Mouse (Mus musculus) heart, adult 2 months (tissue): Measurements from ENCODE around the gene Dnajb6. TPM values are rescaled to one million over a fixed set of nuclear protein-coding genes. Genes with fewer than 3 reads are reported as not detected.
"Not testable (repeated sequence)": the region's sequence is repeated elsewhere in the genome, so short reads cannot be mapped to it uniquely, and the experiment has no call there.

Experiments
- DNase-seq, 2 experiments: peaks; one replicate each; pipeline ENCODE4 v3.0.0; 2021
- H3K27ac ChIP-seq: fragments of 200-600 bp; 2 replicates; pipeline ENCODE4 v1.8.1; 2022
- H3K27me3 ChIP-seq: fragments of 200-500 bp; 2 replicates; pipeline ENCODE4 v1.6.1; 2012; ENCODE audit warnings: mild to moderate bottlenecking, low read length, inconsistent platforms, mixed read lengths; ENCODE audit not compliant: control insufficient read depth, insufficient read depth
- H3K36me3 ChIP-seq: fragments of 200-500 bp; 2 replicates; pipeline ENCODE4 v1.6.1; 2012; ENCODE audit warnings: low read length, inconsistent platforms; ENCODE audit not compliant: control insufficient read depth, insufficient read depth
- H3K4me1 ChIP-seq: fragments of 200-500 bp; 2 replicates; pipeline ENCODE4 v1.6.1; 2011; ENCODE audit warnings: low read length; ENCODE audit not compliant: control insufficient read depth, insufficient read depth
- H3K4me3 ChIP-seq: fragments of 200-600 bp; 2 replicates; pipeline ENCODE4 v1.8.1; 2022
- H3K79me2 ChIP-seq: fragments of 200-500 bp; replicated peaks from 2 replicates; pipeline ENCODE4 v1.6.1; 2012; ENCODE audit warnings: mild to moderate bottlenecking, inconsistent platforms, low read length, moderate library complexity, mixed read lengths; ENCODE audit not compliant: control insufficient read depth, insufficient read depth
- H3K9ac ChIP-seq: fragments of 200-500 bp; 2 replicates; pipeline ENCODE4 v1.6.1; 2012; ENCODE audit warnings: low read depth, mild to moderate bottlenecking, control low read depth, inconsistent platforms, low read length, mixed read lengths
- CTCF ChIP-seq: fragments of 200-600 bp; IDR thresholded peaks from 2 replicates; pipeline ENCODE4 v1.8.1; 2022; ENCODE audit warnings: antibody characterized with exemption, mild to moderate bottlenecking, moderate library complexity
- EP300 ChIP-seq: fragments of 200-500 bp; IDR thresholded peaks from 2 replicates; pipeline ENCODE4 v1.6.1; 2011; ENCODE audit warnings: low read depth, low read length, control low read depth; ENCODE audit not compliant: insufficient read depth
- POLR2A ChIP-seq: fragments of 200-500 bp; IDR thresholded peaks from 2 replicates; pipeline ENCODE4 v1.6.1; 2011; ENCODE audit warnings: mild to moderate bottlenecking, low read depth, low read length, control low read depth; ENCODE audit not compliant: insufficient read depth
- WGBS: fragments of 180-500 bp; shearing (Covaris S2); methylation state at CpG from one replicate; pipeline ENCODE4 v1.1.7; 2018; 5-methylcytosine and 5-hydroxymethylcytosine counted together
- intact Hi-C: fragments of 180-260 bp; cut with DNase I; formaldehyde crosslinking; loops from one replicate; pipeline ENCODE4 v1.15.1; 2025
- polyA plus RNA-seq: library from polyadenylated mRNA; depleted of rRNA; stranded (reverse); fragments of >200 nt; gene quantifications from 2 replicates; pipeline ENCODE4 v1.2.3, GENCODE M21; 2012
- total RNA-seq, 2 experiments: library from RNA; stranded (reverse); gene quantifications; 2 replicates each; pipeline ENCODE4 v1.2.3; 2021

The Dnajb6 gene
- total and polyA plus RNA-seq, 3 experiments, result 34.0 to 78.4 (median 71.0) TPM

GRCm38 (mm10) chr5:29708258-29708657 is 27.2 kb upstream of the Dnajb6 start:
- Histone ChIP-seq H3K27me3 (no peaks in the 10 kb centered on the region), H3K27ac (no peak overlapping the region), H3K4me3 (no peak overlapping the region), H3K36me3 (no peaks in the 10 kb centered on the region), H3K9ac (no peak overlapping the region), H3K4me1 (no peaks in the 10 kb centered on the region), H3K79me2 (no peaks in the 10 kb centered on the region)
- TF ChIP-seq EP300, result no peak
- TF ChIP-seq POLR2A, result no peak
- no peak for TF ChIP-seq CTCF
- intact Hi-C loops, result no loop called here
- WGBS, result 31% methylated on average over 5 of the region's 5 CpGs
- DNase-seq, result no peak

- H3K27ac ChIP-seq, result no peak overlapping the region
- H3K36me3 ChIP-seq, result no peaks in the 10 kb centered on the region
- H3K79me2 ChIP-seq, result no peaks in the 10 kb centered on the region
- H3K9ac ChIP-seq, result no peak overlapping the region
- H3K27me3 ChIP-seq, result no peaks in the 10 kb centered on the region
- no peak for DNase-seq
- H3K4me1 ChIP-seq, result no peaks in the 10 kb centered on the region
- H3K4me3 ChIP-seq, result no peak overlapping the region
- TF ChIP-seq POLR2A (no peak), EP300 (no peak), CTCF (no peak)
- intact Hi-C loops, result no loop called here
Measured at GRCm38 (mm10) chr5:29711631-29712030, 23.9 kb upstream of the Dnajb6 start.

GRCm38 (mm10) chr5:29712906-29713305 is 22.6 kb upstream of the Dnajb6 start:
- Histone ChIP-seq H3K27me3 (no peaks in the 10 kb centered on the region), H3K79me2 (no peaks in the 10 kb centered on the region), H3K36me3 (no peaks in the 10 kb centered on the region), H3K27ac (no peak overlapping the region), H3K9ac (no peak overlapping the region), H3K4me3 (no peak overlapping the region), H3K4me1 (no peaks in the 10 kb centered on the region)
- no peak for TF ChIP-seq POLR2A
- TF ChIP-seq EP300, result no peak
- TF ChIP-seq CTCF, result no peak
- intact Hi-C loops, result no loop called here
- no peak for DNase-seq
- WGBS, result 63% methylated on average over 1 of the region's 1 CpGs

- Histone ChIP-seq H3K4me1 (no peaks in the 10 kb centered on the region), H3K27me3 (no peaks in the 10 kb centered on the region), H3K27ac (no peak overlapping the region), H3K4me3 (no peak overlapping the region), H3K79me2 (no peaks in the 10 kb centered on the region), H3K9ac (no peak overlapping the region), H3K36me3 (no peaks in the 10 kb centered on the region)
- 18% methylated on average over 1 of the region's 1 CpGs for WGBS
- intact Hi-C loops, result no loop called here
- no peak for TF ChIP-seq POLR2A
- TF ChIP-seq EP300, result no peak
- TF ChIP-seq CTCF, result no peak
- DNase-seq, result no peak
Measured at GRCm38 (mm10) chr5:29721159-29721558, 14.3 kb upstream of the Dnajb6 start.

- no peaks in the 10 kb centered on the region for H3K79me2 ChIP-seq
- TF ChIP-seq POLR2A (no peak), CTCF (no peak), EP300 (no peak)
- intact Hi-C loops, result no loop called here
- no peaks in the 10 kb centered on the region for H3K4me1 ChIP-seq
- no peak for DNase-seq
- H3K36me3 ChIP-seq, result no peaks in the 10 kb centered on the region
- no peak overlapping the region for H3K27ac ChIP-seq
- no peak overlapping the region for H3K9ac ChIP-seq
- no peaks in the 10 kb centered on the region for H3K27me3 ChIP-seq
- H3K4me3 ChIP-seq, result no peak overlapping the region
- 63% methylated on average over 2 of the region's 2 CpGs for WGBS
Measured at GRCm38 (mm10) chr5:29725369-29725768, 10.1 kb upstream of the Dnajb6 start.

- H3K79me2 ChIP-seq, H3K27ac ChIP-seq, H3K9ac ChIP-seq, H3K36me3 ChIP-seq, H3K4me1 ChIP-seq, intact Hi-C loops, DNase-seq, H3K27me3 ChIP-seq, H3K4me3 ChIP-seq: not testable (repeated sequence)
- WGBS, result 71% methylated on average over 5 of the region's 5 CpGs
Measured at GRCm38 (mm10) chr5:29726070-29726469, 9.4 kb upstream of the Dnajb6 start.
